Mouse (Mus musculus): ENCODE data around the gene Grin1. TPM values are rescaled to one million over a fixed set of nuclear protein-coding genes. Genes with fewer than 3 reads are reported as not detected.
A peak's percentile ranks its signal among the peaks of the same experiment; 100 is the strongest.

Grin1 gene
- total and polyA plus RNA-seq, 3 experiments: 0.07 TPM; not detected in 2

- no peaks in the 10 kb centered on the region for H3K79me2 ChIP-seq (ENCODE audit: control insufficient read depth, insufficient read depth, low read length, poor library complexity)
- no peak for TF ChIP-seq POLR2A (IDR thresholded peaks at IDR 0.05; ENCODE audit: control insufficient read depth in 1 of 2, insufficient read depth in 1 of 2, low read depth in 1 of 2, low read length in 2 of 2, poor library complexity in 1 of 2)
- TF ChIP-seq SIN3A (IDR thresholded peaks at IDR 0.05; ENCODE audit: low read length): peak; percentile 25
- peak; percentile 88 for TF ChIP-seq SMC3 (IDR thresholded peaks at IDR 0.05; ENCODE audit: low read depth, low read length)
- TF ChIP-seq EP300 (IDR thresholded peaks at IDR 0.05; ENCODE audit: low read depth in 1 of 2, low read length in 2 of 2): no peak
- no peak for TF ChIP-seq POLR2AphosphoS2 (IDR thresholded peaks at IDR 0.05; ENCODE audit: low read length)
- peak; percentile 51 for TF ChIP-seq RAD21 (IDR thresholded peaks at IDR 0.05; ENCODE audit: low read depth, low read length)
- TF ChIP-seq ZC3H11A (IDR thresholded peaks at IDR 0.05; ENCODE audit: low read depth, low read length): peak; percentile 54
- TF ChIP-seq CTCF (IDR thresholded peaks at IDR 0.05 in 2 of 3, conservative IDR thresholded peaks at IDR 0.05 in 1 of 3; ENCODE audit: control insufficient read depth in 1 of 3, insufficient read depth in 1 of 3, low read depth in 2 of 3, low read length in 3 of 3, poor library complexity in 1 of 3, severe bottlenecking in 1 of 3): peak; percentile 90 to 95 (median 91)
- no peak overlapping the region for H3K9ac ChIP-seq (ENCODE audit: control insufficient read depth, low read depth, low read length, poor library complexity, severe bottlenecking)
- peaks cover 0 to 4% of the 10 kb centered on the region in 2 experiments; a peak in 2 of 4 replicates for H3K27me3 ChIP-seq (ENCODE audit: control insufficient read depth in 1 of 2, insufficient read depth in 2 of 2, low read length in 2 of 2)
- peaks cover 0 to 13% of the 10 kb centered on the region in 2 experiments; a peak in 2 of 4 replicates for H3K4me1 ChIP-seq (ENCODE audit: control insufficient read depth in 1 of 2, insufficient read depth in 2 of 2, low read length in 2 of 2)
- H3K4me3 ChIP-seq (ENCODE audit: control insufficient read depth in 1 of 2, insufficient read depth in 1 of 2, low read depth in 2 of 2, low read length in 2 of 2): no peak overlapping the region
- H3K9me3 ChIP-seq (replicated peaks; ENCODE audit: insufficient read depth, low read length): no peaks in the 10 kb centered on the region
- H3K36me3 ChIP-seq (ENCODE audit: control insufficient read depth in 1 of 2, insufficient read depth in 2 of 2, low read length in 2 of 2): no peaks in the 10 kb centered on the region; a peak in 1 of 4 replicates
- peak; percentile 69 for DNase-seq (ENCODE audit: low read depth, low spot score)
- no peak overlapping the region for H3K27ac ChIP-seq (ENCODE audit: control insufficient read depth, low read depth, low read length)
Observed at GRCm38 (mm10) chr2:25292856-25293255, 26.1 kb downstream of the Grin1 start.

GRCm38 (mm10) chr2:25292054-25292544, 26.9 kb downstream of the Grin1 start:
- Histone ChIP-seq H3K79me2 (ENCODE audit: control insufficient read depth, insufficient read depth, low read length, poor library complexity) (no peaks in the 10 kb centered on the region), H3K9ac (ENCODE audit: control insufficient read depth, low read depth, low read length, poor library complexity, severe bottlenecking) (no peak overlapping the region), H3K4me1 (ENCODE audit: control insufficient read depth in 1 of 2, insufficient read depth in 2 of 2, low read length in 2 of 2) (peaks cover 4 to 21% of the 10 kb centered on the region in 2 experiments), H3K9me3 (replicated peaks; ENCODE audit: insufficient read depth, low read length) (no peaks in the 10 kb centered on the region), H3K27me3 (ENCODE audit: control insufficient read depth in 1 of 2, insufficient read depth in 2 of 2, low read length in 2 of 2) (peaks cover 0 to 4% of the 10 kb centered on the region in 2 experiments; a peak in 1 of 4 replicates), H3K36me3 (ENCODE audit: control insufficient read depth in 1 of 2, insufficient read depth in 2 of 2, low read length in 2 of 2) (no peaks in the 10 kb centered on the region; a peak in 2 of 4 replicates), H3K4me3 (ENCODE audit: control insufficient read depth in 1 of 2, insufficient read depth in 1 of 2, low read depth in 2 of 2, low read length in 2 of 2) (no peak overlapping the region), H3K27ac (ENCODE audit: control insufficient read depth, low read depth, low read length) (no peak overlapping the region)
- no peak for DNase-seq (ENCODE audit: low read depth, low spot score)
- no peak for TF ChIP-seq MXI1 (IDR thresholded peaks at IDR 0.05; ENCODE audit: low read depth, low read length)
- no peak for TF ChIP-seq GABPA (IDR thresholded peaks at IDR 0.05; ENCODE audit: low read depth, low read length)
- TF ChIP-seq USF2 (IDR thresholded peaks at IDR 0.05; ENCODE audit: borderline replicate concordance in 1 of 2, insufficient read depth in 1 of 2, low read depth in 1 of 2, low read length in 2 of 2): no peak
- no peak for TF ChIP-seq ZC3H11A (IDR thresholded peaks at IDR 0.05; ENCODE audit: low read depth, low read length)
- TF ChIP-seq EP300 (IDR thresholded peaks at IDR 0.05; ENCODE audit: low read depth in 1 of 2, low read length in 2 of 2): no peak
- no peak for TF ChIP-seq CHD1 (IDR thresholded peaks at IDR 0.05; ENCODE audit: low read depth, low read length)
- no peak for TF ChIP-seq MYC (IDR thresholded peaks at IDR 0.05; ENCODE audit: low read depth, low read length)
- no peak for TF ChIP-seq NRF1 (IDR thresholded peaks at IDR 0.05; ENCODE audit: insufficient read depth, low read depth, low read length, poor library complexity, severe bottlenecking)
- TF ChIP-seq JUND (IDR thresholded peaks at IDR 0.05; ENCODE audit: low read depth, low read length): no peak
- no peak for TF ChIP-seq ELF1 (IDR thresholded peaks at IDR 0.05; ENCODE audit: low read depth, low read length)
- TF ChIP-seq MAZ (IDR thresholded peaks at IDR 0.05; ENCODE audit: low read depth, low read length): no peak
- no peak for TF ChIP-seq ZNF384 (IDR thresholded peaks at IDR 0.05; ENCODE audit: low read depth, low read length)

All from MEL (cell line).